Mouse (Mus musculus): ENCODE data around the gene Bloc1s3. TPM values are rescaled to one million over a fixed set of nuclear protein-coding genes. Genes with fewer than 3 reads are reported as not detected.
A peak's percentile ranks its signal among the peaks of the same experiment; 100 is the strongest.

Bloc1s3 gene
- 1.9 TPM in 2 replicates for polyA plus RNA-seq (2016; fragmentation: Nextera tagmentation; extraction: Ambion mirVana)

GRCm38 (mm10) chr7:19508150-19508923 lies at the start of gene Bloc1s3, which contains the start of gene Trappc6a:
Bloc1s3 (minus strand) TSS chr7:19508367.
Trappc6a (plus strand) TSS chr7:19508395.
- Histone ChIP-seq H3K9me3 (no peaks in the 10 kb centered on the region), H3K4me1 (peaks cover 26% of the 10 kb centered on the region), H3K27me3 (replicated peaks; ENCODE audit: low read depth, poor library complexity, severe bottlenecking) (no peaks in the 10 kb centered on the region), H3K36me3 (replicated peaks) (peaks cover 9% of the 10 kb centered on the region; the same call in 1 of the 2 replicates), H3K4me3 (peak within 1 kb of the TSS; percentile 80), H3K27ac (replicated peaks) (peak within 1 kb of the TSS; percentile 93)
- DNase-seq (ENCODE audit: low spot score) = peak; percentile 94
- WGBS = under 1% methylated on average over 56 of the region's 56 CpGs

GRCm38 (mm10) chr7:19557086-19557485 lies 48.9 kb upstream of the Bloc1s3 start:
- Histone ChIP-seq H3K4me1 (peaks cover 34% of the 10 kb centered on the region), H3K4me3 (no peak overlapping the region), H3K27ac (replicated peaks) (no peak overlapping the region), H3K27me3 (replicated peaks; ENCODE audit: low read depth, poor library complexity, severe bottlenecking) (no peaks in the 10 kb centered on the region), H3K9me3 (no peaks in the 10 kb centered on the region), H3K36me3 (replicated peaks) (peaks cover 75% of the 10 kb centered on the region)
- DNase-seq (ENCODE audit: low spot score) = no peak
- WGBS = 91% methylated on average over 2 of the region's 2 CpGs

- DNase-seq (ENCODE audit: low spot score) = no peak
- Histone ChIP-seq H3K4me1 (peaks cover 12% of the 10 kb centered on the region), H3K27ac (replicated peaks) (no peak overlapping the region), H3K36me3 (replicated peaks) (peaks cover 79% of the 10 kb centered on the region), H3K27me3 (replicated peaks; ENCODE audit: low read depth, poor library complexity, severe bottlenecking) (no peaks in the 10 kb centered on the region), H3K4me3 (no peak overlapping the region), H3K9me3 (no peaks in the 10 kb centered on the region)
- WGBS = 74% methylated on average over 1 of the region's 1 CpGs
These were observed 46.0 kb upstream of the Bloc1s3 start for GRCm38 (mm10) chr7:19554168-19554567.

- no peaks in the 10 kb centered on the region for H3K27me3 ChIP-seq (replicated peaks; ENCODE audit: low read depth, poor library complexity, severe bottlenecking)
- WGBS = 82% methylated on average over 2 of the region's 2 CpGs
- no peak overlapping the region for H3K4me3 ChIP-seq
- no peak overlapping the region for H3K27ac ChIP-seq (replicated peaks)
- H3K9me3 ChIP-seq = no peaks in the 10 kb centered on the region
- H3K36me3 ChIP-seq (replicated peaks) = peaks cover 71% of the 10 kb centered on the region
- no peaks in the 10 kb centered on the region for H3K4me1 ChIP-seq
- no peak for DNase-seq (ENCODE audit: low spot score)
These were observed 44.3 kb upstream of the Bloc1s3 start for GRCm38 (mm10) chr7:19552443-19552842.

- H3K4me3 ChIP-seq = no peak overlapping the region
- DNase-seq (ENCODE audit: low spot score) = no peak
- H3K9me3 ChIP-seq = no peaks in the 10 kb centered on the region
- no peaks in the 10 kb centered on the region for H3K27me3 ChIP-seq (replicated peaks; ENCODE audit: low read depth, poor library complexity, severe bottlenecking)
- peaks cover 68% of the 10 kb centered on the region for H3K36me3 ChIP-seq (replicated peaks)
- H3K27ac ChIP-seq (replicated peaks) = no peak overlapping the region
- 88% methylated on average over 5 of the region's 5 CpGs for WGBS
- H3K4me1 ChIP-seq = peaks cover 4% of the 10 kb centered on the region; the same call in 1 of the 2 replicates
These were observed 43.5 kb upstream of the Bloc1s3 start for GRCm38 (mm10) chr7:19551634-19552033.

GRCm38 (mm10) chr7:19549394-19549793 lies 41.2 kb upstream of the Bloc1s3 start:
- no peak for DNase-seq (ENCODE audit: low spot score)
- WGBS = 91% methylated on average over 10 of the region's 10 CpGs
- H3K36me3 ChIP-seq (replicated peaks) = peaks cover 47% of the 10 kb centered on the region

GRCm38 (mm10) chr7:19547344-19547969 lies 39.3 kb upstream of the Bloc1s3 start:
- peaks cover 8% of the 10 kb centered on the region for H3K4me1 ChIP-seq
- H3K27ac ChIP-seq (replicated peaks) = no peak overlapping the region
- H3K4me3 ChIP-seq = no peak overlapping the region
- H3K27me3 ChIP-seq (replicated peaks; ENCODE audit: low read depth, poor library complexity, severe bottlenecking) = no peaks in the 10 kb centered on the region
- no peak for DNase-seq (ENCODE audit: low spot score)
- H3K9me3 ChIP-seq = no peaks in the 10 kb centered on the region
- H3K36me3 ChIP-seq (replicated peaks) = peaks cover 27% of the 10 kb centered on the region
- WGBS = 63% methylated on average over 2 of the region's 2 CpGs

More at GRCm38 (mm10) chr7:19549394-19549793, 41.2 kb upstream of the Bloc1s3 start:
- H3K27ac ChIP-seq (replicated peaks) = no peak overlapping the region
- H3K4me1 ChIP-seq = peaks cover 6% of the 10 kb centered on the region; the same call in 1 of the 2 replicates
- no peak overlapping the region for H3K4me3 ChIP-seq
- no peaks in the 10 kb centered on the region for H3K27me3 ChIP-seq (replicated peaks; ENCODE audit: low read depth, poor library complexity, severe bottlenecking)
- H3K9me3 ChIP-seq = no peaks in the 10 kb centered on the region

GRCm38 (mm10) chr7:19546007-19546406 lies 37.8 kb upstream of the Bloc1s3 start:
- WGBS = 79% methylated on average over 3 of the region's 3 CpGs
- no peak overlapping the region for H3K4me3 ChIP-seq
- H3K36me3 ChIP-seq (replicated peaks) = peaks cover 27% of the 10 kb centered on the region
- peaks cover 22% of the 10 kb centered on the region for H3K4me1 ChIP-seq
- H3K9me3 ChIP-seq = no peaks in the 10 kb centered on the region
- no peak for DNase-seq (ENCODE audit: low spot score)
- no peaks in the 10 kb centered on the region for H3K27me3 ChIP-seq (replicated peaks; ENCODE audit: low read depth, poor library complexity, severe bottlenecking)
- no peak overlapping the region for H3K27ac ChIP-seq (replicated peaks)

GRCm38 (mm10) chr7:19543584-19543983 lies 35.4 kb upstream of the Bloc1s3 start:
- Histone ChIP-seq H3K27ac (replicated peaks) (no peak overlapping the region), H3K4me1 (peaks cover 26% of the 10 kb centered on the region), H3K36me3 (replicated peaks) (peaks cover 28% of the 10 kb centered on the region), H3K27me3 (replicated peaks; ENCODE audit: low read depth, poor library complexity, severe bottlenecking) (no peaks in the 10 kb centered on the region), H3K9me3 (no peaks in the 10 kb centered on the region), H3K4me3 (no peak overlapping the region)
- no peak for DNase-seq (ENCODE audit: low spot score)
- 62% methylated on average over 6 of the region's 6 CpGs for WGBS

GRCm38 (mm10) chr7:19542155-19542691 lies 34.1 kb upstream of the Bloc1s3 start:
- 77% methylated on average over 8 of the region's 8 CpGs for WGBS
- Histone ChIP-seq H3K9me3 (no peaks in the 10 kb centered on the region), H3K27ac (replicated peaks) (no peak overlapping the region)

GRCm38 (mm10) chr7:19541681-19542154 lies 33.6 kb upstream of the Bloc1s3 start:
- no peak overlapping the region for H3K4me3 ChIP-seq
- no peak overlapping the region for H3K27ac ChIP-seq (replicated peaks)
- 82% methylated on average over 7 of the region's 7 CpGs for WGBS

More at GRCm38 (mm10) chr7:19542155-19542691, 34.1 kb upstream of the Bloc1s3 start:
- Histone ChIP-seq H3K4me3 (no peak overlapping the region), H3K27me3 (replicated peaks; ENCODE audit: low read depth, poor library complexity, severe bottlenecking) (no peaks in the 10 kb centered on the region), H3K36me3 (replicated peaks) (peaks cover 27% of the 10 kb centered on the region), H3K4me1 (peaks cover 26% of the 10 kb centered on the region)
- DNase-seq (ENCODE audit: low spot score) = no peak

GRCm38 (mm10) chr7:19540771-19541566 lies 32.8 kb upstream of the Bloc1s3 start:
- Histone ChIP-seq H3K36me3 (replicated peaks) (peaks cover 25% of the 10 kb centered on the region), H3K27ac (replicated peaks) (no peak overlapping the region), H3K4me1 (peaks cover 20% of the 10 kb centered on the region), H3K9me3 (no peaks in the 10 kb centered on the region), H3K27me3 (replicated peaks; ENCODE audit: low read depth, poor library complexity, severe bottlenecking) (no peaks in the 10 kb centered on the region), H3K4me3 (no peak overlapping the region)
- 81% methylated on average over 2 of the region's 2 CpGs for WGBS
- no peak for DNase-seq (ENCODE audit: low spot score)

More at GRCm38 (mm10) chr7:19541681-19542154, 33.6 kb upstream of the Bloc1s3 start:
- H3K27me3 ChIP-seq (replicated peaks; ENCODE audit: low read depth, poor library complexity, severe bottlenecking) = no peaks in the 10 kb centered on the region
- H3K4me1 ChIP-seq = peaks cover 23% of the 10 kb centered on the region
- H3K36me3 ChIP-seq (replicated peaks) = peaks cover 23% of the 10 kb centered on the region
- no peaks in the 10 kb centered on the region for H3K9me3 ChIP-seq
- DNase-seq (ENCODE audit: low spot score) = no peak

All from embryonic facial prominence, embryonic 10.5 days (tissue).